Mouse (Mus musculus): ENCODE measurements around the gene Adam12. TPM values are rescaled to one million over a fixed set of nuclear protein-coding genes. Genes with fewer than 3 reads are reported as not detected.
A peak's percentile ranks its signal among the peaks of the same experiment; 100 is the strongest.

Adam12 gene
- polyA plus RNA-seq, 1 experiment from 2014 or later = 3.1 TPM

DNA sequence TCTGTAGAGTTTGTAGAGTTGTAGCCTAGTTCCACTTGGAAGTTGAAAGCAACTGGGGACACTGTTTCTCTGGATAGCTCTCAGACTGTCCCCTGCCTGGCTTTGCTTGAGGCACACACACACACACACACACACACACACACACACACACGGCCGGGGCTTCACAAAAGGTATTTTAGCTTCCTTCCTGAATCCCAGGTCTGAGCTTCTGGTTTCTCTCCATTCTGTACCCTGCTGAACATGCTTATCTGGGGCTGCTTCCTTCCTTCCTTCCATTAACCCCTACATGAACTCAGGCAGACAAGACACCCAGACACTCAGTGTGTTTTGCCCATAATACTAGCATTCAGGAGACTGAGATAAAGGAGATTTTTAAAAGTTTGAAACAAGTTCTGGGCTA, 2.0 kb downstream of the Adam12 start:
- Histone ChIP-seq H3K4me2 (replicated peaks; ENCODE audit: low read depth, low read length) (no peak overlapping the region), H3K4me1 (replicated peaks; ENCODE audit: control insufficient read depth, insufficient read depth, low read length) (peaks cover 4% of the 10 kb centered on the region), H3K27ac (ENCODE audit: low read depth, low read length) (no peak overlapping the region), H3K9me3 (ENCODE audit: control insufficient read depth, low read length) (no peaks in the 10 kb centered on the region), H3K27me3 (ENCODE audit: control insufficient read depth, insufficient read depth, low read length) (no peaks in the 10 kb centered on the region), H3K9ac (ENCODE audit: low read depth, low read length) (no peak overlapping the region), H3K36me3 (ENCODE audit: control insufficient read depth, insufficient read depth, low read length) (no peaks in the 10 kb centered on the region), H3K4me3 (ENCODE audit: low read depth, low read length) (no peak overlapping the region)
- ATAC-seq (ENCODE audit: low FRiP score) (no peak), DNase-seq (ENCODE audit: low spot score) (no peak)
- WGBS = 84% methylated on average over 2 of the region's 2 CpGs

- 28% methylated on average over 13 of the region's 13 CpGs for WGBS
- Histone ChIP-seq H3K4me3 (ENCODE audit: low read depth, low read length) (no peak overlapping the region), H3K27ac (ENCODE audit: low read depth, low read length) (peak overlapping the region; percentile 42; the same call in 1 of the 2 replicates)
Measured at GRCm38 (mm10) chr7:134227773-134228455, 4.0 kb downstream of the Adam12 start.

DNA sequence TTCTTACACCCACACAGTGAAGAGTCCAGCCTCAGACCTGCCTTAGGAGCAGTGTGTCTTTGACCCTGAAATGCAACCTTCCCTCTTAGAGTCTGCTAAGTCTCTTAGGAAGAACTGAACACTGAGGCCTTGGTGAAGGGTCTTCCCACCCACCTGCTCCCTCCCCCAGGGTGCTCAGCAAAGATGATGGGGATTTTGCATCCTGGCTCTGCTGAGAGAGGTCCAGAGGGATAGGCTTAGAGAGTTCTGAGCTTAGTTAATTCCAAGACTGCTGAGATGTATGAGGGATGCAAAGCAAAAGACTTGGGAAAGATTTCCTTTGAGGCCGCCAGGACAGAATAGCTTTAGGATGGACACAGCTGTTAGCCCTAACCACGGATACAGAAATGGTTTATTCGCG, 4.8 kb downstream of the Adam12 start:
- WGBS = 76% methylated on average over 4 of the region's 4 CpGs
- H3K4me1 ChIP-seq (replicated peaks; ENCODE audit: control insufficient read depth, insufficient read depth, low read length) = peaks cover 6% of the 10 kb centered on the region
- no peaks in the 10 kb centered on the region for H3K9me3 ChIP-seq (ENCODE audit: control insufficient read depth, low read length)
- no peak overlapping the region for H3K4me3 ChIP-seq (ENCODE audit: low read depth, low read length)
- no peak overlapping the region for H3K4me2 ChIP-seq (replicated peaks; ENCODE audit: low read depth, low read length)
- ATAC-seq (ENCODE audit: low FRiP score) (no peak), DNase-seq (ENCODE audit: low spot score) (no peak)
- H3K27me3 ChIP-seq (ENCODE audit: control insufficient read depth, insufficient read depth, low read length) = no peaks in the 10 kb centered on the region
- H3K36me3 ChIP-seq (ENCODE audit: control insufficient read depth, insufficient read depth, low read length) = no peaks in the 10 kb centered on the region
- H3K27ac ChIP-seq (ENCODE audit: low read depth, low read length) = no peak overlapping the region
- H3K9ac ChIP-seq (ENCODE audit: low read depth, low read length) = no peak overlapping the region

More at GRCm38 (mm10) chr7:134227773-134228455, 4.0 kb downstream of the Adam12 start:
- Histone ChIP-seq H3K9me3 (ENCODE audit: control insufficient read depth, low read length) (no peaks in the 10 kb centered on the region), H3K9ac (ENCODE audit: low read depth, low read length) (no peak overlapping the region), H3K4me1 (replicated peaks; ENCODE audit: control insufficient read depth, insufficient read depth, low read length) (peaks cover 6% of the 10 kb centered on the region), H3K4me2 (replicated peaks; ENCODE audit: low read depth, low read length) (no peak overlapping the region), H3K36me3 (ENCODE audit: control insufficient read depth, insufficient read depth, low read length) (no peaks in the 10 kb centered on the region), H3K27me3 (ENCODE audit: control insufficient read depth, insufficient read depth, low read length) (no peaks in the 10 kb centered on the region)
- ATAC-seq (ENCODE audit: low FRiP score) = no peak
- DNase-seq (ENCODE audit: low spot score) = peak; percentile 39

DNA sequence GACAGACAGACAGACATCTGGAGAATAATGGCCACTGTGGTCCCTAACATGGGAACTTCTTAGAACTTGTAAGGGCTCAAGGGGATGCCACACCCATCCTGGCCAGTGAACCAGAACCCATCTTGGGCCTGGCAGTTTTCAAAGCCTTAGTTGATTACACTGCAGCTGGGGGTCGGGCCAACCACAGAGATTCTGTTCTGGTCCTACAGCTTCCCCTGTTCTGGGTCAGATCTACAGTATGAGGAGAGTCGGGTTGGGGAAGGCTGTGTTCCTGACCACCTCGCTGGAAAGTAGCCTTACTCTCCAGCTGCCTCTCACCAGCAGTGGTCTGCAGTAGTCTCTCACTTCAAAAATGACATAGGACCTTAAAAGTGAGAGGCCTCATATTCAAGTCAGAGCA, 5.7 kb downstream of the Adam12 start:
- Histone ChIP-seq H3K27me3 (ENCODE audit: control insufficient read depth, insufficient read depth, low read length) (no peaks in the 10 kb centered on the region), H3K36me3 (ENCODE audit: control insufficient read depth, insufficient read depth, low read length) (no peaks in the 10 kb centered on the region), H3K9me3 (ENCODE audit: control insufficient read depth, low read length) (no peaks in the 10 kb centered on the region), H3K4me1 (replicated peaks; ENCODE audit: control insufficient read depth, insufficient read depth, low read length) (peaks cover 6% of the 10 kb centered on the region), H3K27ac (ENCODE audit: low read depth, low read length) (no peak overlapping the region), H3K4me3 (ENCODE audit: low read depth, low read length) (no peak overlapping the region), H3K4me2 (replicated peaks; ENCODE audit: low read depth, low read length) (no peak overlapping the region), H3K9ac (ENCODE audit: low read depth, low read length) (no peak overlapping the region)
- ATAC-seq (ENCODE audit: low FRiP score) (no peak), DNase-seq (ENCODE audit: low spot score) (no peak)
- WGBS = 62% methylated on average over 3 of the region's 3 CpGs

- Histone ChIP-seq H3K9me3 (ENCODE audit: control insufficient read depth, low read length) (no peaks in the 10 kb centered on the region), H3K27me3 (ENCODE audit: control insufficient read depth, insufficient read depth, low read length) (no peaks in the 10 kb centered on the region), H3K36me3 (ENCODE audit: control insufficient read depth, insufficient read depth, low read length) (no peaks in the 10 kb centered on the region), H3K27ac (ENCODE audit: low read depth, low read length) (peak overlapping the region; percentile 19; the same call in 1 of the 2 replicates), H3K4me1 (replicated peaks; ENCODE audit: control insufficient read depth, insufficient read depth, low read length) (peaks cover 6% of the 10 kb centered on the region), H3K4me2 (replicated peaks; ENCODE audit: low read depth, low read length) (peak overlapping the region; percentile 97), H3K4me3 (ENCODE audit: low read depth, low read length) (peak overlapping the region; percentile 52), H3K9ac (ENCODE audit: low read depth, low read length) (peak overlapping the region; percentile 56)
- DNase-seq (ENCODE audit: low spot score) (peak; percentile 70), ATAC-seq (ENCODE audit: low FRiP score) (peak; percentile 78)
- 1% methylated on average over 81 of the region's 90 CpGs for WGBS
Measured at GRCm38 (mm10) chr7:134224741-134225612, 7.0 kb downstream of the Adam12 start.

- H3K9me3 ChIP-seq (ENCODE audit: control insufficient read depth, low read length) = no peaks in the 10 kb centered on the region
- H3K27me3 ChIP-seq (ENCODE audit: control insufficient read depth, insufficient read depth, low read length) = no peaks in the 10 kb centered on the region
- ATAC-seq (ENCODE audit: low FRiP score) (peak; percentile 34; the same call in 1 of the 2 replicates), DNase-seq (ENCODE audit: low spot score) (no peak)
- peak overlapping the region; percentile 56 for H3K9ac ChIP-seq (ENCODE audit: low read depth, low read length)
- H3K27ac ChIP-seq (ENCODE audit: low read depth, low read length) = 0 out of 2 replicates have a peak overlapping the region, but pooled peaks have one; percentile 19
- peak overlapping the region; percentile 97 for H3K4me2 ChIP-seq (replicated peaks; ENCODE audit: low read depth, low read length)
- WGBS = under 1% methylated on average over 14 of the region's 14 CpGs
- peak overlapping the region; percentile 52 for H3K4me3 ChIP-seq (ENCODE audit: low read depth, low read length)
- no peaks in the 10 kb centered on the region for H3K36me3 ChIP-seq (ENCODE audit: control insufficient read depth, insufficient read depth, low read length)
- peaks cover 6% of the 10 kb centered on the region for H3K4me1 ChIP-seq (replicated peaks; ENCODE audit: control insufficient read depth, insufficient read depth, low read length)
Measured at GRCm38 (mm10) chr7:134224421-134224740, 7.6 kb downstream of the Adam12 start.

DNA sequence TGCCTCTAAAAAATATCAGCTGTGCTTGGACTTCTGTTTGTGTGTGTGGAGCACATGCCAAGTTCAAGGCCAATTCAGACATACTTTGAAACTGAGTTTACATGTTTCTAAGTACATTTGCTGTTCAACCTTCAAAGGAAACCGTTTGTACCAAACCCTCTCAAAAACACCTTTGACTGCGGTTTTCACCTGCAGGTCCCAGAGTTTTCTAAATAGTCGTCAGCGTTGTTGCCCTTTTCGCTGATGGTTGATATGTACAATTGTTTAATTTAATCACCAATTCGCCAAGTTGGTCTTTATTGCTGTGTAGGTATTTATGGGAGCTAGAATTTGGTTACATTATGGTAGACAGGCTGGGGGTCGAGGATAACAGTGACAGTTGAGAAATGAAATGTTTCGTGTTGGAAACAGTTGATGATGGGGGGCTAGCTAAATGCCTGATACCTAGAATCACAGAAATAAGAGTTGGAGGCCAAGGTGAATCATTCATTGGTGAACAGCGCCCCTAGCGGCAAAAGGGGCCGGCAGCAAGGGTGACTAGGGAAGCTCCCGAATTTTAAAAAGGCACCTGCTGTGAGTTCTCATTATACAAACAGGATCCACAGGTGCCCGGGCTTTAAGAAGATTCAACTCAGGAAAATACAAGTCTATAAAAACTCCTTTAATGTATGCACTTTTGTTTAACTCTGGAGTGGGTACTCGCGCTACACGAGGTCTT, 8.3 kb downstream of the Adam12 start:
- Histone ChIP-seq H3K9ac (ENCODE audit: low read depth, low read length) (no peak overlapping the region), H3K27ac (ENCODE audit: low read depth, low read length) (no peak overlapping the region), H3K4me2 (replicated peaks; ENCODE audit: low read depth, low read length) (peak overlapping the region; percentile 97), H3K9me3 (ENCODE audit: control insufficient read depth, low read length) (no peaks in the 10 kb centered on the region), H3K4me3 (ENCODE audit: low read depth, low read length) (peak overlapping the region; percentile 52), H3K27me3 (ENCODE audit: control insufficient read depth, insufficient read depth, low read length) (no peaks in the 10 kb centered on the region), H3K4me1 (replicated peaks; ENCODE audit: control insufficient read depth, insufficient read depth, low read length) (peaks cover 6% of the 10 kb centered on the region), H3K36me3 (ENCODE audit: control insufficient read depth, insufficient read depth, low read length) (no peaks in the 10 kb centered on the region)
- ATAC-seq (ENCODE audit: low FRiP score) (0 out of 2 replicates have a peak, but pooled peaks have one; percentile 17), DNase-seq (ENCODE audit: low spot score) (peak; percentile 93)
- 30% methylated on average over 16 of the region's 16 CpGs for WGBS

- Histone ChIP-seq H3K27ac (ENCODE audit: low read depth, low read length) (no peak overlapping the region), H3K9ac (ENCODE audit: low read depth, low read length) (no peak overlapping the region), H3K9me3 (ENCODE audit: control insufficient read depth, low read length) (no peaks in the 10 kb centered on the region), H3K4me3 (ENCODE audit: low read depth, low read length) (no peak overlapping the region), H3K4me2 (replicated peaks; ENCODE audit: low read depth, low read length) (no peak overlapping the region), H3K27me3 (ENCODE audit: control insufficient read depth, insufficient read depth, low read length) (no peaks in the 10 kb centered on the region), H3K36me3 (ENCODE audit: control insufficient read depth, insufficient read depth, low read length) (no peaks in the 10 kb centered on the region), H3K4me1 (replicated peaks; ENCODE audit: control insufficient read depth, insufficient read depth, low read length) (no peaks in the 10 kb centered on the region)
- ATAC-seq (ENCODE audit: low FRiP score) (no peak), DNase-seq (ENCODE audit: low spot score) (peak; percentile 25)
- WGBS = 57% methylated on average over 10 of the region's 10 CpGs
Measured at GRCm38 (mm10) chr7:134207956-134208355, 24.0 kb downstream of the Adam12 start.
